Mouse (Mus musculus) erythroblast, embryonic 14.5 days (primary cell): Measurements from ENCODE around the gene Tbc1d8. TPM values are rescaled to one million over a fixed set of nuclear protein-coding genes. Genes with fewer than 3 reads are reported as not detected.

Experiments
- H3K27me3 ChIP-seq: 2 replicates; pipeline ENCODE4 v1.6.1; 2012; ENCODE audit warnings: inconsistent platforms; ENCODE audit not compliant: control insufficient read depth
- H3K36me3 ChIP-seq: 2 replicates; pipeline ENCODE4 v1.6.1; 2012; ENCODE audit warnings: mild to moderate bottlenecking, inconsistent platforms; ENCODE audit not compliant: control insufficient read depth
- H3K4me1 ChIP-seq: 2 replicates; pipeline ENCODE4 v1.6.1; 2012; ENCODE audit warnings: inconsistent platforms; ENCODE audit not compliant: control insufficient read depth
- H3K4me3 ChIP-seq: replicated peaks from 2 replicates; pipeline ENCODE3; 2012; ENCODE audit warnings: moderate library complexity, mild to moderate bottlenecking, inconsistent platforms
- H3K9me3 ChIP-seq: 2 replicates; pipeline ENCODE4 v1.6.1; 2012; ENCODE audit warnings: low read length, inconsistent platforms, mixed read lengths; ENCODE audit not compliant: control insufficient read depth
- GATA1 ChIP-seq: IDR thresholded peaks from 2 replicates; pipeline ENCODE4 v1.6.1; 2012; ENCODE audit warnings: low read length, inconsistent platforms, mixed read lengths
- TAL1 ChIP-seq: IDR thresholded peaks from 3 replicates; pipeline ENCODE4 v1.6.1; 2012; ENCODE audit warnings: low read length, inconsistent platforms, mixed read lengths
- polyA plus RNA-seq: library from polyadenylated mRNA; stranded (reverse); fragments of >175 nt; gene quantifications from 2 replicates; pipeline ENCODE4 v1.2.3, GENCODE M21; 2012

Gene Tbc1d8
- polyA plus RNA-seq, 1 experiment, result 0.01 TPM

DNA sequence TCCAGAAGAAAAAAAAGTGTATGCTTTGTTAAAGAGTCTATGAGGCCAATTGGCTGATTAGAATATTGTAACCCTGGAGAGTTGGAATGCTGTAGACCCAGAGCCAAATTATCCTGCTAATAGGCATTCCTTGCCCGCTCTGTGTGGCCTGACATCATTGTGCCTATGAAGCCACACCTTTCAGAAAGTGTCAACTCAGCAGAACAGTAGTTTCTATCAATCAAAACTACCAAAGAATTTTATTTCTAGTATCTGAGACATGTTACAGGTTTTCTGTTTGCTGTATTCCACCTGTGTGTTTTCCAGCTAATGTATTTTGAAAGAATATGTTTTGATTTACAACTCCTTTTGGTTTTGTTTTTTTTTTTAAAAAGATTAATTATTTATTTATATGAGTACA is 33.6 kb upstream of the Tbc1d8 start:
- TF ChIP-seq TAL1 (no peak), GATA1 (no peak)
- Histone ChIP-seq H3K36me3 (no peaks in the 10 kb centered on the region), H3K9me3 (no peaks in the 10 kb centered on the region), H3K4me1 (no peaks in the 10 kb centered on the region), H3K4me3 (no peak overlapping the region), H3K27me3 (no peaks in the 10 kb centered on the region; the same call in 1 of the 2 replicates)

DNA sequence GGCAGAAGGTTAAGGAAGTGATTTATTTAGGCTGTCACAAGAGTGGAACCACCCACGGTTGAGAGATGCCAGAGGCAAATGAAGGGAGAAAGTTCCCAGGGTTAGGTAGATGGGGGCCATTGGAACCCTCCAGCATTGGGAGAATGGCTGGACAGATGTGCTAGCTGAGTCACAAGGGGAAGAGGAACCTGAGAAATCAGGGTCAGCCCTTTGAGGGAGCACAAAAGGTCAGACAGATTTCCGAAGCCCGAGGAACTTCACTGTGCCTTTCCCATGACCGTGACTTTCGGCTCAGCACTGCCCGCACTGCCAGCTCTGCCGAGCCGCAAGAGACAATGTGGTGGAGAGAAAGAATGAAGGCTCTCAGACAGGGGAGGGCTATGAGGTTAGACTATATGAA is 33.2 kb upstream of the Tbc1d8 start:
- no peaks in the 10 kb centered on the region for H3K4me1 ChIP-seq
- no peaks in the 10 kb centered on the region for H3K36me3 ChIP-seq
- no peaks in the 10 kb centered on the region for H3K9me3 ChIP-seq
- H3K27me3 ChIP-seq, result no peaks in the 10 kb centered on the region; the same call in 1 of the 2 replicates
- no peak overlapping the region for H3K4me3 ChIP-seq
- TF ChIP-seq GATA1 (no peak), TAL1 (no peak)

DNA sequence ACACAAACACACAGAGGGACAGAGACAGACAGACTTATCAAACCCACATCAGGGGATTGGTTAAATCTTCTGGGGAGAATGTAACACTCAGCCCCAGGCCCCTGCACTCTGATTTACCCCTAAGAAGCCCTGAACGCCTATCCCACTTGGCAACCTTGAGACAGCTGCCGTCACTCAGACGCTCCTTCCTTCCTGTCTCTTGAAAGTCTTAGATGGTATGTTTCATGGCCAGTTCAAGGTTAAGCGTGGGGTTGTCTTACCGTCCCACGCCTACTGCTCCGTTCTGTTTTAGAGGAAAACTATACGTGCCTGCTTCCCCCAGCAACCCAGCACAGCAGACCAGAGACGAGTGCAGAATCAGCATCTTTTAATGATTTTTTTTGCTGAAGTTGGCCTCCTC is 27.0 kb upstream of the Tbc1d8 start:
- TF ChIP-seq TAL1, result no peak
- no peak for TF ChIP-seq GATA1
- no peak overlapping the region for H3K4me3 ChIP-seq

DNA sequence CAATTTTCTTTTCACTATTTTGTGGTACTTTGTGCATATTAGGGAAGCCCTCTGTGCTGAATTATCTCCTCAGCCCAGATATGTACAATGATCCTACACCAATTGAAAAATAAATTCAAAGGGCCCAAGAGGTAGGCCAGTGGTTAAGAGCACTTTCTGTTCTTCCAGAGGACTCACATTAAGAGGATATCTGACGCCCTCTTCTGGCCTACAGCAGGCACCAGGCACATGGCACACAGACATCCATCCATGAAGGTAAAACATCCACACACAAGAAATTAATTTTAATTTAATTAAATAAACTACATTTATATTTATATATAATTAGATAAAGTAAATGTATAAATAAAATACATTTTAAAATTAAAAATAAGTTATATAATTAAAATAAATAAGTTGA is 25.7 kb upstream of the Tbc1d8 start:
- TF ChIP-seq TAL1 (no peak), GATA1 (no peak)
- H3K27me3 ChIP-seq, result peaks cover 5% of the 10 kb centered on the region
- H3K4me3 ChIP-seq, result no peak overlapping the region
- H3K4me1 ChIP-seq, result no peaks in the 10 kb centered on the region; the same call in 1 of the 2 replicates
- H3K36me3 ChIP-seq, result no peaks in the 10 kb centered on the region
- no peaks in the 10 kb centered on the region for H3K9me3 ChIP-seq

More for the DNA sequence above, 27.0 kb upstream of the Tbc1d8 start:
- no peaks in the 10 kb centered on the region; the same call in 1 of the 2 replicates for H3K27me3 ChIP-seq
- H3K36me3 ChIP-seq, result no peaks in the 10 kb centered on the region
- H3K9me3 ChIP-seq, result no peaks in the 10 kb centered on the region
- H3K4me1 ChIP-seq, result no peaks in the 10 kb centered on the region

DNA sequence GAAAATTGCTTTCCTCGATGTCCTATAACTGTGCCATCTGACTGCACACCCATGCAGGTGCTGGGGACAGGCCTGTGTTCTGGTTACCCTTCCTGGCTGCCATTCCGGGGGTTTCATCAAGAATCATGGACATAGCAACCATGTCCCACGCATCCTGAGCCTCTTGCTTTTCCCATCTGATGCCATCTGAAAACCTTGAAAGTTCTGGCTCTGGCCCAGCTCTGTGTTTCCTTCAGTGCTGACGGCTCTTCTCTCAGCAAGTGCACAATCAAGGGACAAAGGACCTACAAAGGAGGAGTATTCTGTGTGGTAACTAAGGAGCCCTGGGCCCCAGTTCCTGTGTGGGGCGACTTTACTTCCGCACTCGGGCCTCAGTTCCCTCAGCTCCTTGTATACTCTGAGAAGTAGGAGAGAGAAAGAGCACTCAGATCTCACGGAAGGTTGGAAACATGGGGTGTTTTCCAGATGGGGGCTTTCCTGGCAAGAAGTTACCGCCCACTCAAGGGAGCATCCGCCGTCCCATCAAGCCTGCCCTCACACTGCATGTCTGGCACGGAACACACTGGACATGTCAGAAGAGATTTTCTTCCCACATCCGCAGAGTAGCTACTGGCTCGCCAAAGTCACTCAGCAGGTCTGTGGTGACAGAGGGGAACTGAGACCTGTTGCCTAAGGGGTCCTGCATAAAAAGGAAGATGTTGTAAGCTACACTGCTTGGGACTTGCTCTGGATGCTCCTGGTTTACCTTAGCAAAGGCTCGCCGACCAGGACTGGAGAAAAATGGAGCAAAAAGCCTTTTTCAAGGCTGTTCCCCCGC is 24.5 kb upstream of the Tbc1d8 start:
- Histone ChIP-seq H3K27me3 (peaks cover 5% of the 10 kb centered on the region), H3K4me1 (no peaks in the 10 kb centered on the region; the same call in 1 of the 2 replicates), H3K36me3 (no peaks in the 10 kb centered on the region), H3K4me3 (no peak overlapping the region), H3K9me3 (no peaks in the 10 kb centered on the region)
- TF ChIP-seq TAL1 (no peak), GATA1 (no peak)

DNA sequence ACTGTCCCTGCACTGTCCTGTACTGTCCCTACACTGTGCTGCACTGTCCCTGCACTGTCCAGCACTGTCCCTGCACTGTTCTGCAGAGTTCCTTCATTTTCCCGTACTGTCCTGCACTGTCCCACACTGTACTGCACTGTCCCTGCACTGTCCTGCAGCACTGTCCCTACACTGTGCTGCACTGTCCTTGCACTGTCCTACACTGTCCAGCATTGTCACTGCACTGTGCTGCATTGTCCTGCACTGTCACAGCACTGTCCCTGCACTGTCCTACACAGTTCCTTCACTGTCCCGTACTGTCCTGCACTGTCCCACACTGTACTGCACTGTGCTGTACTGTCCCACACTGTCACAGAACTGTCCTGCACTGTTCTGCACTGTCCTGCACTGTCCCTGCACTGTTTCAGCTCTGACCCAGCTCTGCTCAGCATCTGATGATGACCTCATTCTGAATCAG is 21.0 kb upstream of the Tbc1d8 start:
- Histone ChIP-seq H3K36me3 (no peaks in the 10 kb centered on the region), H3K9me3 (no peaks in the 10 kb centered on the region), H3K4me3 (no peak overlapping the region), H3K27me3 (peaks cover 5% of the 10 kb centered on the region), H3K4me1 (no peaks in the 10 kb centered on the region; the same call in 1 of the 2 replicates)
- TF ChIP-seq GATA1, result no peak
- TF ChIP-seq TAL1, result peak; percentile 17; the same call in 1 of the 3 replicates

DNA sequence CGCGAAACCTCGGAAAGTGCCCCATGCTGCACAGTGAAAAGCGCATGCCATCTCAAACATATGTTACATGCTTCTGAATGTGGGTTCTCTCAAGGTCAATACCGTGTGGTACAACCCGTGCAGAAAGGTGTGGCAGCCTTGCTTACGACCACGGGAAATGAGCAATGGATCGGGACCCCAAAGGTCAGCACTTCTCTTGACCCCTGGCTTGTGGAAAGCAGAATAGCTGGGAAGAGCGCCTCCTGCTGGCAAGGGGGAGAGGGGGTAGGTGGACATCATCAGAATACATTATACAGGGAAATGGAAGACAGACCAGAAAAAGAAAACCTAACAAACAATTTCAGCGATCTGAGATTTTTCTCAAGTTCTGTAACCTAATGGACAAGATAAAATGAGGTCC is 19.2 kb upstream of the Tbc1d8 start:
- no peaks in the 10 kb centered on the region for H3K36me3 ChIP-seq
- no peak overlapping the region for H3K4me3 ChIP-seq
- peaks cover 5% of the 10 kb centered on the region for H3K27me3 ChIP-seq

DNA sequence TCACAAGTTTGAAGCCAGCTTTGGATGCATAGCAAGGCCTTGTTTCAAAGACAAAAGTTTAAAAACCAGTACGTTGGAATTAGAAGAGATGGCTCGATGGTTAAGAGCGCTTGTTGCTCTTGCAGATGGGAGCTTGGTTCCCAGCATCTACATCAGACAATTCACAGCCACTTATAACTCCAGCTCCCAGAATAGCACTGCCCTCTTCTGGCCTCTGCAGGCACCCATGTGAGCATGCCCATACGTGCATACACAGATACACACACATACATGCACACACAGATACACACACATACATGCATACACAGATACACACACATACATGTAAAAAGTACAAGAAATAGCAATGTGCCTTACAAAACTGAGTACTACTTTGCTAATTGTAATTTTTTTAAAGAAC is 18.4 kb upstream of the Tbc1d8 start:
- Histone ChIP-seq H3K36me3 (no peaks in the 10 kb centered on the region), H3K27me3 (peaks cover 5% of the 10 kb centered on the region), H3K4me3 (no peak overlapping the region), H3K9me3 (no peaks in the 10 kb centered on the region), H3K4me1 (no peaks in the 10 kb centered on the region; the same call in 1 of the 2 replicates)
- no peak for TF ChIP-seq TAL1
- TF ChIP-seq GATA1, result no peak

More for the DNA sequence above, 19.2 kb upstream of the Tbc1d8 start:
- TF ChIP-seq GATA1, result no peak
- TF ChIP-seq TAL1, result no peak
- no peaks in the 10 kb centered on the region; the same call in 1 of the 2 replicates for H3K4me1 ChIP-seq
- H3K9me3 ChIP-seq, result no peaks in the 10 kb centered on the region

DNA sequence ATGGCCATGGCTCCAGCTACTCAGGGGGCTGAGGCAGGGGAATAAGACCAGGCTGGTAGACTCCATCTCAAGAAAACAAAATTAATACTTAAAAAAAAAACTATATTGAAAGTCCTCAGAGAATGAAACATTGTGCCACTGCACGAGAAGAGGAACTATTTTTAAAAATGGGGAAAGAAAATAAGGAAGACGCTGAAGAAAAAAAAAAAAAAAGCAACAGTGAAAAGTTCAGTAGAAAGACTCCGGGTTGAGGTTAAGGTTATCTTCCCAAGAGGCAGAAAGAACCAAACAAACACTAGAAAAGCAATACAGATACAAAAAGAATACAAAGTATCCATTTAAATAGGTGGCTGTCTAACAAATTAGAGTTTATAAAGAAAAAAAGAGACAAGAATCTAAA is 15.1 kb upstream of the Tbc1d8 start:
- Histone ChIP-seq H3K27me3 (no peaks in the 10 kb centered on the region), H3K36me3 (no peaks in the 10 kb centered on the region), H3K9me3 (no peaks in the 10 kb centered on the region), H3K4me1 (no peaks in the 10 kb centered on the region), H3K4me3 (no peak overlapping the region)
- TF ChIP-seq GATA1 (no peak), TAL1 (no peak)
